Mouse (Mus musculus) forebrain, embryonic 15.5 days (tissue): Measurements from ENCODE around the gene Pla2g12a. TPM values are rescaled to one million over a fixed set of nuclear protein-coding genes. Genes with fewer than 3 reads are reported as not detected.

Source experiments
- ATAC-seq: fragments of 200-750 bp; cut with Nextera tagmentation; replicated peaks from 2 replicates; pipeline ENCODE4 v1.8.0; 2017; ENCODE audit warnings: mild to moderate bottlenecking, moderate TSS enrichment, moderate library complexity
- H3K27ac ChIP-seq: fragments of 300-500 bp; sonication (generic); replicated peaks from 2 replicates; pipeline ENCODE4 v1.5.1; 2015; ENCODE audit warnings: mild to moderate bottlenecking, inconsistent platforms
- H3K27me3 ChIP-seq: fragments of 300-500 bp; sonication (generic); 2 replicates; pipeline ENCODE4 v1.6.1; 2015; ENCODE audit warnings: inconsistent platforms
- H3K36me3 ChIP-seq: fragments of 300-500 bp; sonication (generic); 2 replicates; pipeline ENCODE4 v1.6.1; 2015; ENCODE audit warnings: mild to moderate bottlenecking, inconsistent platforms
- H3K4me1 ChIP-seq: fragments of 300-500 bp; sonication (generic); 2 replicates; pipeline ENCODE4 v1.6.1; 2015; ENCODE audit warnings: inconsistent platforms
- H3K4me2 ChIP-seq: fragments of 300-500 bp; sonication (generic); replicated peaks from 2 replicates; pipeline ENCODE4 v1.6.1; 2015; ENCODE audit warnings: mild to moderate bottlenecking, inconsistent platforms
- H3K4me3 ChIP-seq: fragments of 300-500 bp; sonication (generic); 2 replicates; pipeline ENCODE4 v1.5.1; 2015; ENCODE audit warnings: mild to moderate bottlenecking, inconsistent platforms
- H3K9ac ChIP-seq: fragments of 300-500 bp; sonication (generic); replicated peaks from 2 replicates; pipeline ENCODE4 v1.6.1; 2015; ENCODE audit warnings: mild to moderate bottlenecking, inconsistent platforms
- H3K9me3 ChIP-seq: fragments of 300-500 bp; sonication (generic); 2 replicates; pipeline ENCODE4 v1.6.1; 2016; ENCODE audit warnings: inconsistent platforms
- WGBS: fragments of 180-500 bp; shearing (Covaris S2); methylation state at CpG from one replicate; pipeline ENCODE4 v1.1.7; 2015; ENCODE audit warnings: mixed read lengths; 5-methylcytosine and 5-hydroxymethylcytosine counted together
- polyA plus RNA-seq: library from polyadenylated mRNA; unstranded; fragments of >200 nt; fragmentation: Nextera tagmentation; extraction: Ambion mirVana; gene quantifications from 2 replicates; pipeline ENCODE4 v1.2.1, GENCODE M21; 2015

Pla2g12a gene
- polyA plus RNA-seq, 1 experiment from 2014 or later, result 32.2 TPM

- H3K4me3 ChIP-seq, result no peak overlapping the region
- H3K4me2 ChIP-seq, result no peak overlapping the region
- no peaks in the 10 kb centered on the region for H3K27me3 ChIP-seq
- no peak overlapping the region for H3K27ac ChIP-seq
- peaks cover 13% of the 10 kb centered on the region for H3K4me1 ChIP-seq
- H3K9me3 ChIP-seq, result no peaks in the 10 kb centered on the region
- H3K9ac ChIP-seq, result no peak overlapping the region
- 86% methylated on average over 8 of the region's 8 CpGs for WGBS
- H3K36me3 ChIP-seq, result peaks cover 6% of the 10 kb centered on the region; the same call in 1 of the 2 replicates
- no peak for ATAC-seq
Observed at GRCm38 (mm10) chr3:129903866-129904265, 25.5 kb downstream of the Pla2g12a start.

GRCm38 (mm10) chr3:129904381-129905132, 26.2 kb downstream of the Pla2g12a start:
- H3K4me1 ChIP-seq, result peaks cover 13% of the 10 kb centered on the region
- no peaks in the 10 kb centered on the region for H3K27me3 ChIP-seq
- peaks cover 13% of the 10 kb centered on the region; the same call in 1 of the 2 replicates for H3K36me3 ChIP-seq
- no peak for ATAC-seq
- 90% methylated on average over 7 of the region's 7 CpGs for WGBS
- H3K9ac ChIP-seq, result no peak overlapping the region
- H3K4me2 ChIP-seq, result no peak overlapping the region
- no peak overlapping the region for H3K4me3 ChIP-seq
- H3K9me3 ChIP-seq, result no peaks in the 10 kb centered on the region
- no peak overlapping the region for H3K27ac ChIP-seq

GRCm38 (mm10) chr3:129912025-129912424, 33.6 kb downstream of the Pla2g12a start:
- Histone ChIP-seq H3K27ac (no peak overlapping the region), H3K27me3 (no peaks in the 10 kb centered on the region), H3K9me3 (no peaks in the 10 kb centered on the region), H3K4me3 (no peak overlapping the region), H3K9ac (no peak overlapping the region), H3K36me3 (peaks cover 28% of the 10 kb centered on the region), H3K4me2 (no peak overlapping the region), H3K4me1 (no peaks in the 10 kb centered on the region)
- WGBS, result 96% methylated on average over 14 of the region's 14 CpGs
- no peak for ATAC-seq

- Histone ChIP-seq H3K4me1 (no peaks in the 10 kb centered on the region), H3K27ac (no peak overlapping the region)
- no peak for ATAC-seq
Observed at GRCm38 (mm10) chr3:129913241-129913640, 34.8 kb downstream of the Pla2g12a start.

GRCm38 (mm10) chr3:129917424-129917823, 39.0 kb downstream of the Pla2g12a start:
- no peak overlapping the region for H3K4me3 ChIP-seq
- H3K4me1 ChIP-seq, result no peaks in the 10 kb centered on the region
- H3K9ac ChIP-seq, result no peak overlapping the region
- H3K36me3 ChIP-seq, result peaks cover 10% of the 10 kb centered on the region
- H3K9me3 ChIP-seq, result no peaks in the 10 kb centered on the region
- ATAC-seq, result no peak
- no peaks in the 10 kb centered on the region for H3K27me3 ChIP-seq
- H3K4me2 ChIP-seq, result no peak overlapping the region
- 87% methylated on average over 3 of the region's 3 CpGs for WGBS
- no peak overlapping the region for H3K27ac ChIP-seq

More at GRCm38 (mm10) chr3:129913241-129913640, 34.8 kb downstream of the Pla2g12a start:
- no peak overlapping the region for H3K9ac ChIP-seq
- no peak overlapping the region for H3K4me2 ChIP-seq
- 91% methylated on average over 13 of the region's 13 CpGs for WGBS
- no peak overlapping the region for H3K4me3 ChIP-seq
- H3K9me3 ChIP-seq, result no peaks in the 10 kb centered on the region
- H3K27me3 ChIP-seq, result no peaks in the 10 kb centered on the region
- peaks cover 28% of the 10 kb centered on the region for H3K36me3 ChIP-seq

- no peak overlapping the region for H3K4me2 ChIP-seq
- WGBS, result 9% methylated on average over 13 of the region's 13 CpGs
- no peaks in the 10 kb centered on the region for H3K27me3 ChIP-seq
- H3K4me1 ChIP-seq, result no peaks in the 10 kb centered on the region
- H3K9ac ChIP-seq, result no peak overlapping the region
- H3K27ac ChIP-seq, result no peak overlapping the region
- peak; percentile 86 for ATAC-seq
- H3K36me3 ChIP-seq, result peaks cover 10% of the 10 kb centered on the region
- H3K9me3 ChIP-seq, result no peaks in the 10 kb centered on the region
- no peak overlapping the region for H3K4me3 ChIP-seq
Observed at GRCm38 (mm10) chr3:129918434-129918833, 40.0 kb downstream of the Pla2g12a start.

- no peaks in the 10 kb centered on the region for H3K27me3 ChIP-seq
- no peaks in the 10 kb centered on the region for H3K9me3 ChIP-seq
- no peak overlapping the region for H3K4me2 ChIP-seq
- no peak overlapping the region for H3K4me3 ChIP-seq
- 95% methylated on average over 7 of the region's 7 CpGs for WGBS
- no peak overlapping the region for H3K9ac ChIP-seq
- no peaks in the 10 kb centered on the region for H3K4me1 ChIP-seq
- no peak for ATAC-seq
- H3K36me3 ChIP-seq, result no peaks in the 10 kb centered on the region
- no peak overlapping the region for H3K27ac ChIP-seq
Observed at GRCm38 (mm10) chr3:129923581-129923980, 45.2 kb downstream of the Pla2g12a start.

GRCm38 (mm10) chr3:129925861-129926260, 47.5 kb downstream of the Pla2g12a start:
- Histone ChIP-seq H3K4me2 (no peak overlapping the region), H3K4me1 (no peaks in the 10 kb centered on the region), H3K9ac (no peak overlapping the region), H3K27me3 (no peaks in the 10 kb centered on the region), H3K27ac (no peak overlapping the region), H3K9me3 (no peaks in the 10 kb centered on the region), H3K4me3 (no peak overlapping the region), H3K36me3 (no peaks in the 10 kb centered on the region)
- 91% methylated on average over 3 of the region's 3 CpGs for WGBS
- ATAC-seq, result no peak

- 77% methylated on average over 6 of the region's 6 CpGs for WGBS
Observed at GRCm38 (mm10) chr3:129930213-129930778, 51.9 kb downstream of the Pla2g12a start.

GRCm38 (mm10) chr3:129932443-129932842, 54.0 kb downstream of the Pla2g12a start:
- H3K9ac ChIP-seq, result no peak overlapping the region
- peaks cover 3% of the 10 kb centered on the region for H3K4me1 ChIP-seq
- no peak overlapping the region for H3K27ac ChIP-seq
- no peak overlapping the region for H3K4me2 ChIP-seq
- no peaks in the 10 kb centered on the region for H3K36me3 ChIP-seq
- H3K9me3 ChIP-seq, result no peaks in the 10 kb centered on the region
- ATAC-seq, result no peak
- 55% methylated on average over 4 of the region's 4 CpGs for WGBS
- no peaks in the 10 kb centered on the region for H3K27me3 ChIP-seq
- no peak overlapping the region for H3K4me3 ChIP-seq

More at GRCm38 (mm10) chr3:129930213-129930778, 51.9 kb downstream of the Pla2g12a start:
- no peaks in the 10 kb centered on the region for H3K4me1 ChIP-seq
- H3K4me2 ChIP-seq, result no peak overlapping the region
- no peaks in the 10 kb centered on the region for H3K36me3 ChIP-seq
- H3K4me3 ChIP-seq, result no peak overlapping the region
- no peak overlapping the region for H3K9ac ChIP-seq
- no peak overlapping the region for H3K27ac ChIP-seq
- H3K9me3 ChIP-seq, result no peaks in the 10 kb centered on the region
- ATAC-seq, result no peak
- no peaks in the 10 kb centered on the region for H3K27me3 ChIP-seq

GRCm38 (mm10) chr3:129936561-129936960, 58.2 kb downstream of the Pla2g12a start:
- ATAC-seq, result no peak
- Histone ChIP-seq H3K4me1 (peaks cover 3% of the 10 kb centered on the region), H3K4me3 (no peak overlapping the region), H3K9ac (no peak overlapping the region), H3K4me2 (no peak overlapping the region), H3K36me3 (no peaks in the 10 kb centered on the region), H3K27ac (no peak overlapping the region), H3K9me3 (no peaks in the 10 kb centered on the region), H3K27me3 (no peaks in the 10 kb centered on the region)
- 23% methylated on average over 9 of the region's 9 CpGs for WGBS

GRCm38 (mm10) chr3:129937848-129938247, 59.4 kb downstream of the Pla2g12a start:
- Histone ChIP-seq H3K9me3 (no peaks in the 10 kb centered on the region), H3K9ac (no peak overlapping the region), H3K4me3 (no peak overlapping the region), H3K27me3 (no peaks in the 10 kb centered on the region), H3K4me2 (no peak overlapping the region), H3K36me3 (no peaks in the 10 kb centered on the region), H3K4me1 (peaks cover 3% of the 10 kb centered on the region), H3K27ac (no peak overlapping the region)
- WGBS, result 70% methylated on average over 3 of the region's 3 CpGs
- ATAC-seq, result no peak
